Mouse (Mus musculus) skeletal muscle tissue, adult 2 months (tissue): ENCODE results near the gene Ska2.

Source experiments
- DNase-seq: peaks from one replicate; pipeline ENCODE4 v3.0.0-alpha.2; 2012; ENCODE audit warnings: low read depth, low spot score

The Ska2 gene

DNA sequence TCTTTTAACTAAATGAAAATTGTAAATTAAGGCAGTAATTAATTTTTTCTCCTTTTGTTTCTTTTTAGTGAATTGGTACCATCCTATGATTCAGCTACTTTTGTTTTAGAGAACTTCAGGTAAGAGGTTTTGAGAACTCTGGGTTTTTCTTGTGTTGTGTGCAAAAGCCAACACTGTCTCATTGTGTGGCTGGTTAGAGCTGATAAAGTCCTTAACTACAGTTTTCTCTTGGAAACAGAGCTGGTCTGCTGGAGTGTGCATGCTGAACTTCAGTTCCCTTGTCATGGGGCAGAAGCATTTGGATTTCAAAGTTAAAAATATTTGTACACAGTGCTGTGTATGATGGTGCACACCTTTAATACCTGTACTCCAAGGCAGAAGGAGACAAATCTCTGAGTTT lies 54.7 kb downstream of the Ska2 start:
- no peak for DNase-seq

- no peak for DNase-seq
Observed at GRCm38 (mm10) chr11:87173625-87174024, 64.6 kb downstream of the Ska2 start.
